Mouse (Mus musculus) limb, embryonic 14.5 days (tissue): ENCODE results near the gene Ptger4. TPM values are rescaled to one million over a fixed set of nuclear protein-coding genes. Genes with fewer than 3 reads are reported as not detected.

Experiments used
- ATAC-seq: fragments of 200-750 bp; cut with Nextera tagmentation; 2 replicates; pipeline ENCODE4 v1.8.0; 2017; ENCODE audit warnings: low read depth, moderate number of reproducible peaks, moderate TSS enrichment; ENCODE audit not compliant: low FRiP score
- DNase-seq: peaks from one replicate; pipeline ENCODE4 v3.0.0-alpha.2; 2015; ENCODE audit warnings: low spot score
- H3K27ac ChIP-seq: fragments of 300-500 bp; sonication (generic); replicated peaks from 2 replicates; pipeline ENCODE4 v1.5.1; 2014; ENCODE audit warnings: low read depth, mild to moderate bottlenecking, low read length, moderate library complexity, mixed read lengths
- H3K27me3 ChIP-seq: fragments of 300-500 bp; sonication (generic); 2 replicates; pipeline ENCODE4 v1.6.1; 2014; ENCODE audit warnings: low read length, mixed read lengths; ENCODE audit not compliant: control insufficient read depth, insufficient read depth
- H3K36me3 ChIP-seq: fragments of 300-500 bp; sonication (generic); 2 replicates; pipeline ENCODE4 v1.6.1; 2014; ENCODE audit warnings: mild to moderate bottlenecking, low read length, moderate library complexity, mixed read lengths; ENCODE audit not compliant: control insufficient read depth, insufficient read depth
- H3K4me1 ChIP-seq: fragments of 300-500 bp; sonication (generic); 2 replicates; pipeline ENCODE4 v1.6.1; 2014; ENCODE audit warnings: antibody characterized with exemption, low read length, mixed read lengths; ENCODE audit not compliant: control insufficient read depth, insufficient read depth
- H3K4me2 ChIP-seq: fragments of 300-500 bp; sonication (generic); replicated peaks from 2 replicates; pipeline ENCODE4 v1.6.1; 2014; ENCODE audit warnings: low read depth, mild to moderate bottlenecking, low read length, moderate library complexity; ENCODE audit not compliant: severe bottlenecking
- H3K4me3 ChIP-seq: fragments of 300-500 bp; sonication (generic); replicated peaks from 2 replicates; pipeline ENCODE4 v1.5.1; 2014; ENCODE audit warnings: low read length
- H3K9ac ChIP-seq: fragments of 300-500 bp; sonication (generic); 2 replicates; pipeline ENCODE4 v1.6.1; 2014; ENCODE audit warnings: mild to moderate bottlenecking, low read depth, low read length, moderate library complexity; ENCODE audit not compliant: severe bottlenecking
- H3K9me3 ChIP-seq: fragments of 300-500 bp; sonication (generic); 2 replicates; pipeline ENCODE4 v1.6.1; 2016; ENCODE audit warnings: low read length; ENCODE audit not compliant: control insufficient read depth
- POLR2A ChIP-seq: fragments of 200-500 bp; IDR thresholded peaks from 2 replicates; pipeline ENCODE4 v1.8.0; 2012; ENCODE audit warnings: inconsistent platforms, mild to moderate bottlenecking, moderate library complexity, borderline replicate concordance; ENCODE audit not compliant: insufficient read depth, insufficient read length; ENCODE audit errors: extremely low read depth
- WGBS: fragments of 180-500 bp; shearing (Covaris S2); extraction: QIAGEN DNeasy Blood & Tissue Kit; methylation state at CpG from one replicate; pipeline ENCODE4 v1.1.7; 2014; 5-methylcytosine and 5-hydroxymethylcytosine counted together
- polyA plus RNA-seq, 2 experiments: library from polyadenylated mRNA; depleted of rRNA in 1 of 2; stranded (reverse) in 1 of 2; unstranded in 1 of 2; fragments of >200 nt; fragmentation: Nextera tagmentation in 1 of 2; extraction: Ambion mirVana in 1 of 2; gene quantifications; 2 replicates each; pipeline versions ENCODE4 v1.2.1 to v1.2.3; 2012 to 2014

Gene Ptger4
- polyA plus RNA-seq (2012; rRNA removed) (3.4 and 5.2 TPM in 2 replicates), polyA plus RNA-seq (2014; fragmentation: Nextera tagmentation; extraction: Ambion mirVana) (4.7 and 4.9 TPM in 2 replicates)

- no peak for TF ChIP-seq POLR2A
- 1% methylated on average over 54 of the region's 61 CpGs for WGBS
- peak; percentile 95 for DNase-seq
- H3K4me1 ChIP-seq = peaks cover 12% of the 10 kb centered on the region
- H3K9me3 ChIP-seq = no peaks in the 10 kb centered on the region
- H3K27me3 ChIP-seq = peaks cover 18% of the 10 kb centered on the region
- no peaks in the 10 kb centered on the region for H3K36me3 ChIP-seq
- peak; percentile 95 for ATAC-seq
- peak within 1 kb of the TSS; percentile 58 for H3K9ac ChIP-seq
- peak within 1 kb of the TSS; percentile 100 for H3K4me2 ChIP-seq
- peak within 1 kb of the TSS; percentile 62 for H3K4me3 ChIP-seq
- H3K27ac ChIP-seq = no peak within 1 kb of the TSS
Observed at GRCm38 (mm10) chr15:5243959-5244905, at the start of gene Ptger4. Ptger4 (minus strand) TSS chr15:5244187.

- H3K27me3 ChIP-seq = no peaks in the 10 kb centered on the region
- DNase-seq (no peak), ATAC-seq (no peak)
- no peak overlapping the region for H3K27ac ChIP-seq
- no peaks in the 10 kb centered on the region for H3K9me3 ChIP-seq
- H3K4me3 ChIP-seq = no peak overlapping the region
- H3K36me3 ChIP-seq = no peaks in the 10 kb centered on the region
- H3K4me2 ChIP-seq = no peak overlapping the region
- 88% methylated on average over 8 of the region's 8 CpGs for WGBS
- no peak for TF ChIP-seq POLR2A
- H3K4me1 ChIP-seq = no peaks in the 10 kb centered on the region
- H3K9ac ChIP-seq = no peak overlapping the region
Observed at GRCm38 (mm10) chr15:5288412-5288811, 44.4 kb upstream of the Ptger4 start.

- ATAC-seq (no peak), DNase-seq (no peak)
- no peaks in the 10 kb centered on the region for H3K36me3 ChIP-seq
- no peak overlapping the region for H3K9ac ChIP-seq
- 89% methylated on average over 5 of the region's 5 CpGs for WGBS
- TF ChIP-seq POLR2A = no peak
- H3K4me3 ChIP-seq = no peak overlapping the region
- no peaks in the 10 kb centered on the region for H3K4me1 ChIP-seq
- H3K9me3 ChIP-seq = no peaks in the 10 kb centered on the region
- H3K27ac ChIP-seq = no peak overlapping the region
- H3K27me3 ChIP-seq = no peaks in the 10 kb centered on the region
- no peak overlapping the region for H3K4me2 ChIP-seq
Observed at GRCm38 (mm10) chr15:5287072-5287471, 43.1 kb upstream of the Ptger4 start.

- no peaks in the 10 kb centered on the region for H3K36me3 ChIP-seq
- no peak overlapping the region for H3K9ac ChIP-seq
- no peaks in the 10 kb centered on the region for H3K27me3 ChIP-seq
- ATAC-seq = no peak
- WGBS = 91% methylated on average over 2 of the region's 2 CpGs
- no peak for TF ChIP-seq POLR2A
- H3K4me2 ChIP-seq = no peak overlapping the region
- H3K9me3 ChIP-seq = no peaks in the 10 kb centered on the region
- no peak for DNase-seq
- no peak overlapping the region for H3K4me3 ChIP-seq
- no peaks in the 10 kb centered on the region for H3K4me1 ChIP-seq
- H3K27ac ChIP-seq = no peak overlapping the region
Observed at GRCm38 (mm10) chr15:5281316-5281715, 37.3 kb upstream of the Ptger4 start.

GRCm38 (mm10) chr15:5279831-5280230 lies 35.8 kb upstream of the Ptger4 start:
- no peaks in the 10 kb centered on the region for H3K27me3 ChIP-seq
- no peak for ATAC-seq
- H3K4me3 ChIP-seq = no peak overlapping the region
- WGBS = 55% methylated on average over 4 of the region's 4 CpGs
- no peaks in the 10 kb centered on the region for H3K36me3 ChIP-seq
- no peak overlapping the region for H3K9ac ChIP-seq
- H3K9me3 ChIP-seq = no peaks in the 10 kb centered on the region
- no peak for TF ChIP-seq POLR2A
- no peak overlapping the region for H3K27ac ChIP-seq
- DNase-seq = no peak
- H3K4me2 ChIP-seq = no peak overlapping the region
- no peaks in the 10 kb centered on the region for H3K4me1 ChIP-seq
